Mouse (Mus musculus): ENCODE measurements around the gene Tcfl5. TPM values are rescaled to one million over a fixed set of nuclear protein-coding genes. Genes with fewer than 3 reads are reported as not detected.
A peak's percentile ranks its signal among the peaks of the same experiment; 100 is the strongest.

Gene Tcfl5
- polyA plus RNA-seq, 1 experiment from 2014 or later, result 0.12 TPM

DNA sequence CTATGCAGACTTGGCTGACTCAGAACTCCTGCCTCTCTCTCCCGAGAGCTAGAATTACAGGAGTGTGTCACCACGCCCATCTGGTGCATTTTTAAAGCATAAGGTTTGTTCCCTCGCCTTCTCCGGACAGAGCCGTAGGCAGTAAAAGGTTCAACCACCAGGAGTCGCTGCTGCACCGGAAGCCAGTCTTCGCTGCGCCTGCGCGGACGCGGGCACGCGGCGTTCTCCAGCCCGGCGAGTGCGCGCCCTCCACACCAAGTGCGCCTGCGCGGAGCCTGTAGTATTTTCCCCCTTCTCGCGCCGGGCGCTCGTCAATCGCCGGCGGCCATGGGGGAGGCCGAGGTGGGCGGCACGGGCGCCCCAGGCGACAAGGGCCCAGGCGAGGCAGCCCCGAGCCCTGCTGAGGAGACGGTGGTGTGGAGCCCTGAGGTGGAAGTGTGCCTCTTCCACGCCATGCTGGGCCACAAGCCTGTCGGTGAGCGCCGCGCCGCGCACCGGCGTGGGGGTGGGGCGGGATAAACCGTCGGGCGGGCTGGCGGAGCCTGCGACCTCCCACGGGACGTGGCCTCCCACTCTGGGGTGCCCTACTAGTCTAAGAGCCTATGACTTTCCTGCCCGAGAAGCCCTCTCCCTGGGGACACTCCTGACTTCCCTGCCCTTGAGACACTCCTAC is 59.9 kb downstream of the Tcfl5 start:
- Histone ChIP-seq H3K4me2 (ENCODE audit: low read depth, low read length) (peak overlapping the region; percentile 66), H3K9me3 (replicated peaks; ENCODE audit: control insufficient read depth, low read length) (no peaks in the 10 kb centered on the region), H3K27me3 (ENCODE audit: control insufficient read depth, insufficient read depth, low read length) (no peaks in the 10 kb centered on the region), H3K4me1 (ENCODE audit: control insufficient read depth, insufficient read depth, low read length) (peaks cover 11% of the 10 kb centered on the region), H3K27ac (ENCODE audit: low read length) (peak overlapping the region; percentile 71), H3K36me3 (ENCODE audit: control insufficient read depth, insufficient read depth, low read length) (peaks cover 8% of the 10 kb centered on the region; the same call in 1 of the 2 replicates), H3K9ac (ENCODE audit: low read length) (peak overlapping the region; percentile 94), H3K4me3 (replicated peaks; ENCODE audit: low read length) (peak overlapping the region; percentile 76)
- ATAC-seq (ENCODE audit: insufficient read depth, low FRiP score), result peak; percentile 87
- under 1% methylated on average over 57 of the region's 57 CpGs for WGBS

DNA sequence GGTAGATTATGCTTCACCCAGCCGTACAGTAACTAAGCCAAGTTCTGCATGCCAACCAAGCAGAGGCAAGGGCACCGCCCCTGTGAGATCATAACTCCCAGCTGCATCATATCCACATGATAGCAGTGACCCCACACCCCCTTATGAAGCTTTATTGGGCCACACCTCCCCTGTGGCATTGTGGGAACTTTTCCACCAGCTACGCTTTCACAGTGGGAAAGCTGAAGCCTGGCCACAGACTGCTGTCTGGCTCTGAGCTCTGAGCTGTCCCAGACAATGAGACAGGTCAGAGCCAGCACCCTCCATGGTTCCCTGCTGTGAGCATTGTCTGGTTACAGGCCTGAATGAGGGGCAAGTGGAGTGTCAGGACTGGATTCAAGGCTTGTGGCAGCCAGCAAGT is 61.5 kb downstream of the Tcfl5 start, which contains the start of gene Mrgbp:
Gene Mrgbp, plus strand, starts transcription at position 303 of the 400 bp plus-strand sequence.
- Histone ChIP-seq H3K9ac (ENCODE audit: low read length) (no peak within 1 kb of the TSS), H3K9me3 (replicated peaks; ENCODE audit: control insufficient read depth, low read length) (no peaks in the 10 kb centered on the region), H3K4me3 (replicated peaks; ENCODE audit: low read length) (no peak within 1 kb of the TSS), H3K4me2 (ENCODE audit: low read depth, low read length) (no peak within 1 kb of the TSS), H3K27me3 (ENCODE audit: control insufficient read depth, insufficient read depth, low read length) (no peaks in the 10 kb centered on the region), H3K4me1 (ENCODE audit: control insufficient read depth, insufficient read depth, low read length) (peaks cover 11% of the 10 kb centered on the region), H3K27ac (ENCODE audit: low read length) (no peak within 1 kb of the TSS), H3K36me3 (ENCODE audit: control insufficient read depth, insufficient read depth, low read length) (peaks cover 8% of the 10 kb centered on the region; the same call in 1 of the 2 replicates)
- ATAC-seq (ENCODE audit: insufficient read depth, low FRiP score), result no peak
- 59% methylated on average over 3 of the region's 3 CpGs for WGBS

- peaks cover 9% of the 10 kb centered on the region for H3K4me1 ChIP-seq (ENCODE audit: control insufficient read depth, insufficient read depth, low read length)
Observed at GRCm38 (mm10) chr2:180578686-180579085, 63.8 kb downstream of the Tcfl5 start.

GRCm38 (mm10) chr2:180576482-180576881 is 66.0 kb downstream of the Tcfl5 start:
- H3K4me2 ChIP-seq (ENCODE audit: low read depth, low read length), result no peak overlapping the region
- 52% methylated on average over 4 of the region's 4 CpGs for WGBS
- no peak overlapping the region for H3K27ac ChIP-seq (ENCODE audit: low read length)
- H3K27me3 ChIP-seq (ENCODE audit: control insufficient read depth, insufficient read depth, low read length), result no peaks in the 10 kb centered on the region
- ATAC-seq (ENCODE audit: insufficient read depth, low FRiP score), result no peak
- no peak overlapping the region for H3K4me3 ChIP-seq (replicated peaks; ENCODE audit: low read length)
- H3K9me3 ChIP-seq (replicated peaks; ENCODE audit: control insufficient read depth, low read length), result no peaks in the 10 kb centered on the region
- H3K4me1 ChIP-seq (ENCODE audit: control insufficient read depth, insufficient read depth, low read length), result no peaks in the 10 kb centered on the region
- no peak overlapping the region for H3K9ac ChIP-seq (ENCODE audit: low read length)
- no peaks in the 10 kb centered on the region for H3K36me3 ChIP-seq (ENCODE audit: control insufficient read depth, insufficient read depth, low read length)

More at GRCm38 (mm10) chr2:180578686-180579085, 63.8 kb downstream of the Tcfl5 start:
- 3% methylated on average over 3 of the region's 3 CpGs for WGBS
- H3K4me2 ChIP-seq (ENCODE audit: low read depth, low read length), result no peak overlapping the region
- ATAC-seq (ENCODE audit: insufficient read depth, low FRiP score), result no peak
- no peak overlapping the region for H3K9ac ChIP-seq (ENCODE audit: low read length)
- no peak overlapping the region for H3K4me3 ChIP-seq (replicated peaks; ENCODE audit: low read length)
- no peak overlapping the region for H3K27ac ChIP-seq (ENCODE audit: low read length)
- H3K27me3 ChIP-seq (ENCODE audit: control insufficient read depth, insufficient read depth, low read length), result no peaks in the 10 kb centered on the region
- no peaks in the 10 kb centered on the region for H3K36me3 ChIP-seq (ENCODE audit: control insufficient read depth, insufficient read depth, low read length)
- no peaks in the 10 kb centered on the region for H3K9me3 ChIP-seq (replicated peaks; ENCODE audit: control insufficient read depth, low read length)

Other genes starting within 250 kb of the Tcfl5 start
- 4.0 and 6.9 TPM in 2 replicates for gene Slco4a1, start 186.5 kb downstream of the Tcfl5 start, polyA plus RNA-seq (2015; fragmentation: Nextera tagmentation; extraction: Ambion mirVana)
- 0.34 and 0.59 TPM in 2 replicates for gene Ntsr1, start 142.7 kb downstream of the Tcfl5 start, polyA plus RNA-seq (2015; fragmentation: Nextera tagmentation; extraction: Ambion mirVana)
- 22.7 and 22.8 TPM in 2 replicates for gene Mrgbp, start 61.4 kb downstream of the Tcfl5 start, polyA plus RNA-seq (2015; fragmentation: Nextera tagmentation; extraction: Ambion mirVana)
- gene Ogfr, start 53.5 kb downstream of the Tcfl5 start, polyA plus RNA-seq (2015; fragmentation: Nextera tagmentation; extraction: Ambion mirVana), result 35.0 and 39.5 TPM in 2 replicates
- gene Col9a3, start 44.9 kb downstream of the Tcfl5 start, polyA plus RNA-seq (2015; fragmentation: Nextera tagmentation; extraction: Ambion mirVana), result 6.6 and 9.0 TPM in 2 replicates
- gene Dido1, start 67.3 kb upstream of the Tcfl5 start, polyA plus RNA-seq (2015; fragmentation: Nextera tagmentation; extraction: Ambion mirVana), result 23.9 and 26.7 TPM in 2 replicates
- gene Gid8, start 67.4 kb upstream of the Tcfl5 start, polyA plus RNA-seq (2015; fragmentation: Nextera tagmentation; extraction: Ambion mirVana), result 60.7 and 65.8 TPM in 2 replicates
- gene Slc17a9, start 82.6 kb upstream of the Tcfl5 start, polyA plus RNA-seq (2015; fragmentation: Nextera tagmentation; extraction: Ambion mirVana), result 4.9 and 5.1 TPM in 2 replicates
- gene Bhlhe23, start 134.2 kb upstream of the Tcfl5 start, polyA plus RNA-seq (2015; fragmentation: Nextera tagmentation; extraction: Ambion mirVana), result not detected in 2 replicates